Comparison of ENCODE assay signal across 8 mouse cellular contexts in the genomic region with DNA sequence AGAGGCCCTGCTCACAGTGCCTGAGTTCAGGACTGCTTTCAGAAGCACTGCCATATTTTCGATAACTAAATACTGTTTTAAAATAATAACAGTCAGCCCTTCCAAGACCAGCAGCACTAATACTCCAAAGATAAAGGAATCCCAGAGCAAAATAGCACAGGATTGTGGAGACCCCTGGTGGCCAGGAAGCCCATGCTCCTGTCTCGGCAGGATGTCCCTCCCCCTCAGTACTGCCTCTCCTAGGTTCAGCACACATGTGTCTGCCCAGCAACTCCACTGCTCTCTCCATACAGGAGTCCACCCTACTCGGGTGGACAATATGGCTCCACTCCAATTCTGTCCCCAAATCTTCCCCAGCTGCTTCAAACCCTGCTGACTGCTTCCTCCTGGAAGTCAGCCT. TPM values are rescaled to one million over a fixed set of nuclear protein-coding genes. Genes with fewer than 3 reads are reported as not detected.
DNase-seq lines count a peak whose midpoint lies in the region; ATAC-seq and TF ChIP-seq lines count a peak whose summit lies in the region.

No protein-coding gene starts in this region.

- CTCF ChIA-PET in Patski (lab: Charles Lee), result interaction anchor here (1.3 to 3.2 kb wide), 6 partner anchors 25 to 218 kb away, joined by 3 to 25 read pairs (median 10); no protein-coding TSS in a partner anchor

- TF ChIP-seq CTCF in C2C12 (IDR thresholded peaks at IDR 0.05; ENCODE audit: control insufficient read depth, insufficient read depth, insufficient read length), result peak; percentile 60
- no peak for TF ChIP-seq CTCF in Patski (IDR thresholded peaks at IDR 0.05)

- no peaks in the 10 kb centered on the region for H3K79me2 ChIP-seq in C2C12 (ENCODE audit: control insufficient read depth, insufficient read depth)

- H3ac ChIP-seq in C2C12 (ENCODE audit: control insufficient read depth, insufficient read length, low read depth), result no peak overlapping the region

- H3K36me3 ChIP-seq in C2C12 (ENCODE audit: control insufficient read depth, insufficient read depth), result no peaks in the 10 kb centered on the region

- ATAC-seq in Patski, result peak; percentile 24
- ATAC-seq in granulocyte monocyte progenitor cell, adult 5-6 weeks (replicated peaks; ENCODE audit: poor library complexity, severe bottlenecking), result peak; percentile 35; the same call in 1 of the 2 replicates
- no peak for ATAC-seq in erythroblast, adult 5-6 weeks (replicated peaks; ENCODE audit: low FRiP score, poor library complexity, severe bottlenecking)

- no peaks in the 10 kb centered on the region for H3K79me3 ChIP-seq in C2C12 (ENCODE audit: low read depth)

- H3K4me3 ChIP-seq in C2C12 (ENCODE audit: insufficient read depth, poor library complexity, severe bottlenecking), result no peak overlapping the region

- H3K27me3 ChIP-seq in C2C12 (ENCODE audit: control insufficient read depth, insufficient read depth, insufficient read length) (no peaks in the 10 kb centered on the region), Patski (no peaks in the 10 kb centered on the region)

- POLR2A ChIA-PET in Patski (lab: Charles Lee), result interaction anchor here (0.7 kb wide), 1 partner anchor 225 kb away, joined by 3 read pairs; no protein-coding TSS in a partner anchor

- no peak for DNase-seq in Patski (ENCODE audit: low read depth, low spot score)
- DNase-seq in embryo, embryonic 10 days (ENCODE audit: low spot score), result peak; percentile 79
- peak; percentile 87 to 89 for DNase-seq in layer of hippocampus, postnatal 10 days (ENCODE audit: low spot score in 2 of 2)
- DNase-seq in lung, postnatal 36 days, result peak; percentile 68
- DNase-seq in right cerebral cortex, postnatal 4 days, result peak; percentile 90

- in situ Hi-C loops in Patski (cut with MboI; ENCODE audit: low pct_unique_long_range_greater_than_20kb), result no loop called here

TF ChIP-seq in C2C12, 6 proteins besides CTCF, POLR2A, EP300 and RAD21:
- no peak for TF ChIP-seq USF1 (IDR thresholded peaks at IDR 0.05; ENCODE audit: low read depth)
- no peak for TF ChIP-seq CEBPB (IDR thresholded peaks at IDR 0.05; ENCODE audit: low read depth)
- TF ChIP-seq MYOG (IDR thresholded peaks at IDR 0.05; ENCODE audit: control insufficient read depth, extremely low read depth, insufficient read length), result no peak
- no peak for TF ChIP-seq MAX (IDR thresholded peaks at IDR 0.05)
- no peak for TF ChIP-seq FOSL1 (IDR thresholded peaks at IDR 0.05; ENCODE audit: insufficient read depth, low read length, poor library complexity, severe bottlenecking)
- TF ChIP-seq MYOD1 (IDR thresholded peaks at IDR 0.05; ENCODE audit: control insufficient read depth, insufficient read length, low read depth), result no peak
TF ChIP-seq in C2C12: peak in this region for 0.

RNA-seq across cellular contexts. Expression of a gene that starts 12.4 kb away (rescaled TPM):
- polyA plus RNA-seq in C2C12 (2012; fragmentation: generic; extraction: Trizol) (8.7 TPM), Patski (2021) (9.4 TPM)
- not detected in 2 replicates for total RNA-seq in granulocyte monocyte progenitor cell, adult 5-6 weeks (2014; fragmentation: Nextera tagmentation)
- total RNA-seq in granulocyte monocyte progenitor cell, adult 5-6 weeks (2017), result 0.82 TPM in 1 of 2 replicates, not detected in the other
- total RNA-seq in layer of hippocampus, postnatal 10 days (2021), result 10 to 100 TPM; 10.0 to 11.2 TPM
- total RNA-seq in erythroblast, adult 5-6 weeks (2015; ENCODE audit: low replicate concordance), result not detected in 2 replicates
- total RNA-seq in erythroblast, adult 5-6 weeks (2017; ENCODE audit: low replicate concordance), result 0.60 TPM in 1 of 2 replicates, not detected in the other

Comparison
In these comparisons a context has a peak if more than half of its experiments do, and no peak if none do; other contexts are left out.
1. RNA of a gene that starts 12.4 kb away (total RNA-seq): 10.0 to 11.2 TPM in layer of hippocampus, postnatal 10 days; 0.60 TPM in erythroblast, adult 5-6 weeks and 0.82 TPM in granulocyte monocyte progenitor cell, adult 5-6 weeks; every median in the first group is over 4 times any median in the second.